Mouse (Mus musculus) small intestine, adult 2 months (tissue): ENCODE measurements around the gene Mrpl12. TPM values are rescaled to one million over a fixed set of nuclear protein-coding genes. Genes with fewer than 3 reads are reported as not detected.

Experiments used
- H3K27ac ChIP-seq: fragments of 200-500 bp; 2 replicates; pipeline ENCODE4 v1.5.1; 2012; ENCODE audit warnings: low read depth, low read length, control low read depth, inconsistent platforms; ENCODE audit not compliant: insufficient read depth
- H3K27me3 ChIP-seq: fragments of 200-500 bp; 2 replicates; pipeline ENCODE4 v1.6.1; 2012; ENCODE audit warnings: mild to moderate bottlenecking, moderate library complexity, low read length, inconsistent platforms; ENCODE audit not compliant: control insufficient read depth, insufficient read depth
- H3K36me3 ChIP-seq: fragments of 200-500 bp; 2 replicates; pipeline ENCODE4 v1.6.1; 2012; ENCODE audit warnings: mild to moderate bottlenecking, low read length, control low read depth, inconsistent platforms; ENCODE audit not compliant: control insufficient read depth, insufficient read depth
- H3K4me1 ChIP-seq: fragments of 200-500 bp; 2 replicates; pipeline ENCODE4 v1.6.1; 2012; ENCODE audit warnings: low read length, inconsistent platforms, mixed read lengths; ENCODE audit not compliant: control insufficient read depth, insufficient read depth, insufficient read length
- H3K4me3 ChIP-seq: fragments of 200-500 bp; 2 replicates; pipeline ENCODE4 v1.5.1; 2012; ENCODE audit warnings: low read depth, mild to moderate bottlenecking, control low read depth, inconsistent platforms, low read length, moderate library complexity
- CTCF ChIP-seq: fragments of 200-500 bp; IDR thresholded peaks from 2 replicates; pipeline ENCODE4 v1.5.1; 2012; ENCODE audit warnings: low read depth, mild to moderate bottlenecking, control low read depth, inconsistent platforms, low read length, moderate library complexity, mixed read lengths; ENCODE audit not compliant: insufficient replicate concordance, insufficient read length; ENCODE audit errors: extremely low read depth
- POLR2A ChIP-seq: fragments of 200-500 bp; IDR thresholded peaks from 2 replicates; pipeline ENCODE4 v1.6.1; 2012; ENCODE audit warnings: low read depth, mild to moderate bottlenecking, control low read depth, inconsistent platforms, low read length, moderate library complexity
- WGBS: fragments of 180-500 bp; shearing (Covaris S2); methylation state at CpG from one replicate; pipeline ENCODE4 v1.1.7; 2018; 5-methylcytosine and 5-hydroxymethylcytosine counted together
- polyA plus RNA-seq: library from polyadenylated mRNA; depleted of rRNA; stranded (reverse); fragments of >200 nt; gene quantifications from 2 replicates; pipeline ENCODE4 v1.2.3, GENCODE M21; 2012

Mrpl12 gene
- polyA plus RNA-seq, 1 experiment: 155 TPM

GRCm38 (mm10) chr11:120498891-120499290 is 14.5 kb downstream of the Mrpl12 start:
- Histone ChIP-seq H3K36me3 (peaks cover 53% of the 10 kb centered on the region), H3K4me1 (peaks cover 21% of the 10 kb centered on the region; the same call in 1 of the 2 replicates), H3K27me3 (no peaks in the 10 kb centered on the region), H3K27ac (no peak overlapping the region), H3K4me3 (no peak overlapping the region)
- TF ChIP-seq POLR2A: no peak
- no peak for TF ChIP-seq CTCF
- 83% methylated on average over 5 of the region's 5 CpGs for WGBS

DNA sequence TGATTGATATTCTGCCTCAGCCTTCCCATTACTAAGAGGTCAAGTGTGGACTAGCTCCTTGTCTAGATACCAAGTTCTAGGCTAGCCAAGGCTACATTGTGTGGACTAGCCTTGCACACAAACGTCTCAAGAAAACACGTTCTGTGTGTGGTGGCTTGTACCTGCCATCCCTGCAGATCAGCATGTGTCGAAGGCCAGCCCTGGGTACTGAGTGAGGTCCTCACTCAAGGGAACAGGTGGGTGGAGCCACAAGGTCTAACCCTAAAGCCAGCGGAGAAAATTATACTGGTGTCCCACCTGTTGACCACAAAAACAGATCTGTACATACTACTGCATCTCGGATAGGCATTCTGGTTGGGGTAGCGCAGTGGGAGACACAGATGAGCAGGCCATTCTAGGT is 15.5 kb downstream of the Mrpl12 start:
- peak overlapping the region; percentile 57 for H3K27ac ChIP-seq
- peaks cover 20% of the 10 kb centered on the region; the same call in 1 of the 2 replicates for H3K4me1 ChIP-seq
- no peaks in the 10 kb centered on the region for H3K27me3 ChIP-seq
- peaks cover 44% of the 10 kb centered on the region for H3K36me3 ChIP-seq
- H3K4me3 ChIP-seq: no peak overlapping the region
- 36% methylated on average over 6 of the region's 6 CpGs for WGBS
- TF ChIP-seq POLR2A (no peak), CTCF (no peak)

DNA sequence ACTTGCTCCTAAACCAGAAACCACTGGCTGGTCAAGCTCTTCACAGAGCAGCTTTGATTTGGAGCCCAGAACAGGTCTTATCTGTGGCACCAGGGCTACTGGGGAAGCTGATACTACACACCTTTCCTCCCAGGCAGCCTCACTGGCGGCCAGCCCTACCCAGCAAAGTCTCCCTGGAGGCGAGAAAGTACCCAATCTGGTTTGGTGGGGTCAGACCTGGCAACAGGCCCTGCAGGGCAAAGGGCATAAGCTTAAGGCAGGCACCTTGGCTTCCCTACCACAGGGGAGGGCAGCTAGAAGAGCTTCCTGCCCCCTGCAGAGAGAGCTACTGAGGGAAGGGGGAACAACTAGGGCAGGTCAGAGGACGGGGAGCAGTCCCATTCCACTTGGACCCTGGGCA is 15.9 kb downstream of the Mrpl12 start:
- Histone ChIP-seq H3K4me1 (peaks cover 20% of the 10 kb centered on the region; the same call in 1 of the 2 replicates), H3K27ac (peak overlapping the region; percentile 57), H3K27me3 (no peaks in the 10 kb centered on the region), H3K36me3 (peaks cover 39% of the 10 kb centered on the region), H3K4me3 (no peak overlapping the region)
- TF ChIP-seq CTCF (no peak), POLR2A (no peak)
- 2% methylated on average over 3 of the region's 3 CpGs for WGBS

- 26% methylated on average over 6 of the region's 6 CpGs for WGBS
- Histone ChIP-seq H3K27ac (no peak overlapping the region), H3K4me3 (no peak overlapping the region), H3K27me3 (no peaks in the 10 kb centered on the region), H3K36me3 (peaks cover 33% of the 10 kb centered on the region), H3K4me1 (peaks cover 20% of the 10 kb centered on the region; the same call in 1 of the 2 replicates)
- TF ChIP-seq CTCF (no peak), POLR2A (no peak)
Observed at GRCm38 (mm10) chr11:120501018-120501417, 16.6 kb downstream of the Mrpl12 start.

GRCm38 (mm10) chr11:120501701-120502100 is 17.3 kb downstream of the Mrpl12 start:
- no peak overlapping the region for H3K4me3 ChIP-seq
- H3K27me3 ChIP-seq: no peaks in the 10 kb centered on the region
- TF ChIP-seq CTCF (no peak), POLR2A (no peak)
- WGBS: 78% methylated on average over 4 of the region's 4 CpGs
- peaks cover 27% of the 10 kb centered on the region for H3K36me3 ChIP-seq
- H3K27ac ChIP-seq: no peak overlapping the region
- peaks cover 24% of the 10 kb centered on the region; the same call in 1 of the 2 replicates for H3K4me1 ChIP-seq

GRCm38 (mm10) chr11:120505661-120506060 is 21.2 kb downstream of the Mrpl12 start:
- WGBS: 66% methylated on average over 3 of the region's 3 CpGs
- H3K27me3 ChIP-seq: no peaks in the 10 kb centered on the region
- H3K4me3 ChIP-seq: no peak overlapping the region
- H3K4me1 ChIP-seq: peaks cover 27% of the 10 kb centered on the region
- TF ChIP-seq POLR2A (no peak), CTCF (no peak)
- no peaks in the 10 kb centered on the region for H3K36me3 ChIP-seq
- H3K27ac ChIP-seq: no peak overlapping the region

- 18% methylated on average over 4 of the region's 4 CpGs for WGBS
- Histone ChIP-seq H3K27me3 (no peaks in the 10 kb centered on the region), H3K27ac (peak overlapping the region; percentile 85), H3K36me3 (no peaks in the 10 kb centered on the region), H3K4me3 (no peak overlapping the region), H3K4me1 (peaks cover 25% of the 10 kb centered on the region)
- TF ChIP-seq POLR2A (no peak), CTCF (peak; percentile 63; the same call in 1 of the 2 replicates)
Observed at GRCm38 (mm10) chr11:120506899-120507298, 22.5 kb downstream of the Mrpl12 start.
